ENCODE assay signal across 8 mouse cellular contexts in genomic region chr17:24169317-24170065, GRCm38 (mm10). TPM values are rescaled to one million over a fixed set of nuclear protein-coding genes. Genes with fewer than 3 reads are reported as not detected.
A peak's percentile ranks its signal among the peaks of the same experiment; 100 is the strongest.
DNase-seq lines count a peak whose midpoint lies in the region; ATAC-seq and TF ChIP-seq lines count a peak whose summit lies in the region.

Gene Atp6v0c (minus strand): TSS chr17:24169702.

- peak within 1 kb of the TSS; percentile 80 for H3K4me2 ChIP-seq in heart, embryonic 15.5 days
- H3K4me2 ChIP-seq in liver, embryonic 14.5 days (ENCODE audit: low read depth), result peak within 1 kb of the TSS; percentile 82
- H3K4me2 ChIP-seq in neural tube, embryonic 11.5 days (ENCODE audit: low read depth), result peak within 1 kb of the TSS; percentile 84
- peak within 1 kb of the TSS; percentile 87 for H3K4me2 ChIP-seq in stomach, postnatal 0 days (replicated peaks; ENCODE audit: low read depth)

- 1% methylated on average over 58 of the region's 58 CpGs for WGBS in forebrain, embryonic 10.5 days
- under 1% methylated on average over 58 of the region's 58 CpGs for WGBS in heart, embryonic 15.5 days
- WGBS in liver, embryonic 14.5 days (ENCODE audit: insufficient replicate concordance), result under 1% methylated on average over 58 of the region's 58 CpGs
- WGBS in neural tube, embryonic 11.5 days, result under 1% methylated on average over 58 of the region's 58 CpGs
- 0% methylated on average over 58 of the region's 58 CpGs for WGBS in stomach, postnatal 0 days

- ATAC-seq in CD4-positive, CD25-positive, alpha-beta regulatory T cell, adult 4 months, result peak; percentile 88
- peak; percentile 87 for ATAC-seq in heart, embryonic 15.5 days (replicated peaks; ENCODE audit: insufficient number of reproducible peaks, insufficient read depth, low FRiP score, low read depth)
- ATAC-seq in liver, embryonic 14.5 days (ENCODE audit: insufficient read depth), result peak; percentile 87
- ATAC-seq in neural tube, embryonic 11.5 days (ENCODE audit: insufficient read depth, low FRiP score, low TSS enrichment), result peak; percentile 84
- ATAC-seq in stomach, postnatal 0 days (ENCODE audit: low FRiP score, low TSS enrichment), result peak; percentile 91

- TF ChIP-seq EP300 in liver, embryonic 14.5 days (IDR thresholded peaks at IDR 0.05; ENCODE audit: low read depth), result peak; percentile 45
- TF ChIP-seq EP300 in stomach, postnatal 0 days (optimal IDR thresholded peaks at IDR 0.05), result peak; percentile 78

- no peaks in the 10 kb centered on the region for H3K9me3 ChIP-seq in forebrain, embryonic 10.5 days
- H3K9me3 ChIP-seq in heart, embryonic 15.5 days (replicated peaks), result no peaks in the 10 kb centered on the region
- H3K9me3 ChIP-seq in liver, embryonic 14.5 days (ENCODE audit: control insufficient read depth, low read length), result no peaks in the 10 kb centered on the region
- no peaks in the 10 kb centered on the region for H3K9me3 ChIP-seq in neural tube, embryonic 11.5 days (ENCODE audit: control insufficient read depth, low read length)
- H3K9me3 ChIP-seq in stomach, postnatal 0 days (ENCODE audit: control insufficient read depth, low read length), result no peaks in the 10 kb centered on the region

- H3K27me3 ChIP-seq in forebrain, embryonic 10.5 days (ENCODE audit: poor library complexity, severe bottlenecking), result no peaks in the 10 kb centered on the region
- H3K27me3 ChIP-seq in heart, embryonic 15.5 days, result no peaks in the 10 kb centered on the region
- H3K27me3 ChIP-seq in liver, embryonic 14.5 days (ENCODE audit: control insufficient read depth, insufficient read depth, low read length), result no peaks in the 10 kb centered on the region
- H3K27me3 ChIP-seq in neural tube, embryonic 11.5 days (ENCODE audit: control insufficient read depth, insufficient read depth, low read length), result no peaks in the 10 kb centered on the region
- H3K27me3 ChIP-seq in stomach, postnatal 0 days (ENCODE audit: control insufficient read depth, insufficient read depth, low read length), result no peaks in the 10 kb centered on the region

- peak; percentile 41 for TF ChIP-seq CTCF in liver, embryonic 14.5 days (IDR thresholded peaks at IDR 0.05; ENCODE audit: low read depth)
- peak; percentile 41; the same call in 1 of the 2 replicates for TF ChIP-seq CTCF in stomach, postnatal 0 days (IDR thresholded peaks at IDR 0.05; ENCODE audit: low read depth)

- DNase-seq in c-Kit-negative CD71-positive TER-119-positive erythroid progenitor cells, embryonic 14.5 days (ENCODE audit: low read depth, low spot score), result peak; percentile 95
- peak; percentile 93 for DNase-seq in forebrain, embryonic 10.5 days (ENCODE audit: extremely low spot score, low spot score)
- DNase-seq in kidney, postnatal 25 days, result peak; percentile 98
- DNase-seq in liver, embryonic 14.5 days (ENCODE audit: low read depth in 3 of 3, low spot score in 3 of 3), result peak; percentile 89 to 91 (median 90)
- peak; percentile 94 for DNase-seq in neural tube, embryonic 11.5 days (ENCODE audit: low spot score)
- DNase-seq in stomach, postnatal 0 days (ENCODE audit: low spot score), result peak; percentile 93

- peaks cover 32% of the 10 kb centered on the region for H3K36me3 ChIP-seq in forebrain, embryonic 10.5 days (replicated peaks)
- peaks cover 22% of the 10 kb centered on the region for H3K36me3 ChIP-seq in heart, embryonic 15.5 days
- H3K36me3 ChIP-seq in liver, embryonic 14.5 days (replicated peaks; ENCODE audit: control insufficient read depth, insufficient read depth, low read depth), result peaks cover 14% of the 10 kb centered on the region
- no peaks in the 10 kb centered on the region; the same call in none of the 2 replicates for H3K36me3 ChIP-seq in neural tube, embryonic 11.5 days (ENCODE audit: control insufficient read depth, insufficient read depth, low read length)
- H3K36me3 ChIP-seq in stomach, postnatal 0 days (ENCODE audit: control insufficient read depth, insufficient read depth, low read length), result 0 out of 2 replicates have a peak, but pooled peaks cover 4% of the 10 kb centered on the region

- H3K9ac ChIP-seq in heart, embryonic 15.5 days, result peak within 1 kb of the TSS; percentile 89
- H3K9ac ChIP-seq in liver, embryonic 14.5 days (replicated peaks), result peak within 1 kb of the TSS; percentile 92
- H3K9ac ChIP-seq in neural tube, embryonic 11.5 days (ENCODE audit: low read length), result peak within 1 kb of the TSS; percentile 61
- H3K9ac ChIP-seq in stomach, postnatal 0 days (ENCODE audit: low read length), result peak within 1 kb of the TSS; percentile 96

- H3K4me3 ChIP-seq in forebrain, embryonic 10.5 days, result peak within 1 kb of the TSS; percentile 96
- H3K4me3 ChIP-seq in heart, embryonic 15.5 days, result peak within 1 kb of the TSS; percentile 85
- peak within 1 kb of the TSS; percentile 72 to 98 for H3K4me3 ChIP-seq in liver, embryonic 14.5 days (ENCODE audit: insufficient read depth in 1 of 2, low read depth in 2 of 2, low read length in 2 of 2)
- H3K4me3 ChIP-seq in neural tube, embryonic 11.5 days (ENCODE audit: low read depth, low read length), result peak within 1 kb of the TSS; percentile 94
- H3K4me3 ChIP-seq in stomach, postnatal 0 days (ENCODE audit: low read depth, low read length), result peak within 1 kb of the TSS; percentile 74

- H3K27ac ChIP-seq in forebrain, embryonic 10.5 days, result peak within 1 kb of the TSS; percentile 98
- H3K27ac ChIP-seq in heart, embryonic 15.5 days, result peak within 1 kb of the TSS; percentile 99
- peak within 1 kb of the TSS; percentile 85 for H3K27ac ChIP-seq in liver, embryonic 14.5 days
- H3K27ac ChIP-seq in neural tube, embryonic 11.5 days (ENCODE audit: low read depth, low read length), result peak within 1 kb of the TSS; percentile 92
- H3K27ac ChIP-seq in stomach, postnatal 0 days (replicated peaks), result peak within 1 kb of the TSS; percentile 98

- H3K4me1 ChIP-seq in forebrain, embryonic 10.5 days, result peaks cover 21% of the 10 kb centered on the region
- peaks cover 34% of the 10 kb centered on the region for H3K4me1 ChIP-seq in heart, embryonic 15.5 days (replicated peaks)
- peaks cover 14 to 23% of the 10 kb centered on the region in 2 experiments for H3K4me1 ChIP-seq in liver, embryonic 14.5 days (replicated peaks; ENCODE audit: control insufficient read depth in 2 of 2, insufficient read depth in 2 of 2, low read length in 1 of 2)
- H3K4me1 ChIP-seq in neural tube, embryonic 11.5 days (ENCODE audit: control insufficient read depth, insufficient read depth, low read length), result peaks cover 8% of the 10 kb centered on the region
- H3K4me1 ChIP-seq in stomach, postnatal 0 days (replicated peaks; ENCODE audit: control insufficient read depth, insufficient read depth), result no peaks in the 10 kb centered on the region

RNA-seq across cellular contexts. Expression of gene Atp6v0c, which starts in this region (rescaled TPM):
- polyA plus RNA-seq in CD4-positive, CD25-positive, alpha-beta regulatory T cell, adult 4 months (2017; shearing (Covaris generic)), result 100 to 1,000 TPM; 213 to 271 TPM
- polyA plus RNA-seq in forebrain, embryonic 10.5 days (2016; fragmentation: Nextera tagmentation; extraction: Ambion mirVana), result 419 and 421 TPM in 2 replicates
- polyA plus RNA-seq in heart, embryonic 15.5 days (2015; fragmentation: Nextera tagmentation; extraction: Ambion mirVana), result 447 and 510 TPM in 2 replicates
- 236 and 271 TPM in 2 replicates for polyA plus RNA-seq in liver, embryonic 14.5 days (2012; rRNA removed)
- polyA plus RNA-seq in liver, embryonic 14.5 days (2014; fragmentation: Nextera tagmentation; extraction: Ambion mirVana), result 326 and 346 TPM in 2 replicates
- polyA plus RNA-seq in neural tube, embryonic 11.5 days (2014; fragmentation: Nextera tagmentation; extraction: Ambion mirVana), result 555 and 574 TPM in 2 replicates
- polyA plus RNA-seq in stomach, postnatal 0 days (2015; fragmentation: Nextera tagmentation; extraction: Ambion mirVana), result 608 and 627 TPM in 2 replicates

Comparison
In these comparisons a context has a peak if more than half of its experiments do, and no peak if none do; other contexts are left out.
1. Peak in every context shown above with its lines: DNase-seq, ATAC-seq, H3K4me3 ChIP-seq and H3K27ac ChIP-seq.